Mouse (Mus musculus) frontal cortex, adult 2 months (tissue): ENCODE results near the gene Catsperz. TPM values are rescaled to one million over a fixed set of nuclear protein-coding genes. Genes with fewer than 3 reads are reported as not detected.
"Not testable (repeated sequence)": the region's sequence is repeated elsewhere in the genome, so short reads cannot be mapped to it uniquely, and the experiment has no call there.

ENCODE experiments used
- DNase-seq, 2 experiments: peaks; one replicate each; pipeline ENCODE4 v3.0.0; 2022; ENCODE audit warnings: low spot score in 1 of 2; ENCODE audit errors: extremely low spot score in 1 of 2
- polyA plus RNA-seq: library from polyadenylated mRNA; depleted of rRNA; stranded (reverse); fragments of >200 nt; gene quantifications from 2 replicates; pipeline ENCODE4 v1.2.3, GENCODE M21; 2012

The Catsperz gene
- polyA plus RNA-seq, 1 experiment = 11.9 TPM

GRCm38 (mm10) chr19:6925611-6926329, 590 bp upstream of the Catsperz start:
- DNase-seq = no peak

- DNase-seq = peak in 1 of 2 experiments; percentile 96
Observed at GRCm38 (mm10) chr19:6924461-6925306, 496 bp downstream of the Catsperz start.

GRCm38 (mm10) chr19:6922901-6923735, 2.1 kb downstream of the Catsperz start:
- no peak for DNase-seq

GRCm38 (mm10) chr19:6921647-6922567, 3.3 kb downstream of the Catsperz start, which contains the start of gene Esrra:
TSS of gene Esrra (minus strand) at chr19:6921813.
- DNase-seq = peak; percentile 100

- no peak for DNase-seq
Observed at GRCm38 (mm10) chr19:6920741-6921636, 4.2 kb downstream of the Catsperz start.

- DNase-seq = no peak
Observed at GRCm38 (mm10) chr19:6919876-6920740, 5.1 kb downstream of the Catsperz start.

GRCm38 (mm10) chr19:6919431-6919830, 5.7 kb downstream of the Catsperz start:
- no peak for DNase-seq

- no peak for DNase-seq
Observed at GRCm38 (mm10) chr19:6918321-6918720, 6.9 kb downstream of the Catsperz start.

GRCm38 (mm10) chr19:6916496-6916895, 8.7 kb downstream of the Catsperz start:
- DNase-seq = no peak

- DNase-seq = no peak
Observed at GRCm38 (mm10) chr19:6915276-6915675, 9.9 kb downstream of the Catsperz start.

GRCm38 (mm10) chr19:6914540-6914939, 10.6 kb downstream of the Catsperz start:
- no peak for DNase-seq

- no peak for DNase-seq
Observed at GRCm38 (mm10) chr19:6913991-6914390, 11.2 kb downstream of the Catsperz start.

- no peak for DNase-seq
Observed at GRCm38 (mm10) chr19:6913036-6913435, 12.1 kb downstream of the Catsperz start.

- DNase-seq = no peak
Observed at GRCm38 (mm10) chr19:6912205-6912970, 12.8 kb downstream of the Catsperz start.

GRCm38 (mm10) chr19:6911101-6912074, 13.8 kb downstream of the Catsperz start:
- DNase-seq = no peak

- DNase-seq = not testable (repeated sequence)
Observed at GRCm38 (mm10) chr19:6910306-6910705, 14.9 kb downstream of the Catsperz start.
